Mouse (Mus musculus): Measurements from ENCODE around the gene Lrfn4. TPM values are rescaled to one million over a fixed set of nuclear protein-coding genes. Genes with fewer than 3 reads are reported as not detected.
"Not testable (repeated sequence)": the region's sequence is repeated elsewhere in the genome, so short reads cannot be mapped to it uniquely, and the experiment has no call there.

Lrfn4 gene
- polyA plus RNA-seq, 1 experiment: 1.7 TPM

DNA sequence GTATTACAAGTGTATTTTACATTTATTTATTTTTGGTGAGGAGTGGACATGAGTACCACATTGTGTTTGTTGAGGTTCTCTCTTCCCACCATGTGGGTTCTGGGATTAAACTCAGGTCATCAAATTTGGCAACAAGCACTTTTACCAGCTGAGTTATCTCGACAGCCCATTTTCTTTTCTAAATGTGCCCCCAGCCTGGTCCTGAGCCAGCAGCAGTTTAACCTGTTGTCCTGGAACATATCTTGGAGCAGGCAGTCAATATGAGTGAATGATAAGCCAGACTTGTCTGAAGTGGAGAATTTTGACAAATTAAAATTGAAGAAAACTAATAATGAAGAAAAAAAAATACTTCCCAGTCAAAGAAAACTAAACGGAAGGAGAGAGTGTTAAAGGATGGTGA, 19.4 kb downstream of the Lrfn4 start:
- Histone ChIP-seq H3K4me1 (ENCODE audit: control insufficient read depth, insufficient read depth, low read length) (peaks cover 2% of the 10 kb centered on the region; the same call in 1 of the 2 replicates), H3K4me3 (ENCODE audit: control insufficient read depth, low read depth, low read length) (no peak overlapping the region), H3K27me3 (ENCODE audit: control insufficient read depth, insufficient read depth, low read length) (no peaks in the 10 kb centered on the region), H3K36me3 (ENCODE audit: control insufficient read depth, insufficient read depth, low read length) (no peaks in the 10 kb centered on the region), H3K27ac (ENCODE audit: control insufficient read depth, insufficient read depth, low read depth, low read length) (no peak overlapping the region)
- TF ChIP-seq POLR2A (IDR thresholded peaks at IDR 0.05; ENCODE audit: control insufficient read depth, low read depth, low read length) (no peak), CTCF (IDR thresholded peaks at IDR 0.05; ENCODE audit: control insufficient read depth, insufficient read depth, insufficient replicate concordance, low read depth, low read length) (no peak)

DNA sequence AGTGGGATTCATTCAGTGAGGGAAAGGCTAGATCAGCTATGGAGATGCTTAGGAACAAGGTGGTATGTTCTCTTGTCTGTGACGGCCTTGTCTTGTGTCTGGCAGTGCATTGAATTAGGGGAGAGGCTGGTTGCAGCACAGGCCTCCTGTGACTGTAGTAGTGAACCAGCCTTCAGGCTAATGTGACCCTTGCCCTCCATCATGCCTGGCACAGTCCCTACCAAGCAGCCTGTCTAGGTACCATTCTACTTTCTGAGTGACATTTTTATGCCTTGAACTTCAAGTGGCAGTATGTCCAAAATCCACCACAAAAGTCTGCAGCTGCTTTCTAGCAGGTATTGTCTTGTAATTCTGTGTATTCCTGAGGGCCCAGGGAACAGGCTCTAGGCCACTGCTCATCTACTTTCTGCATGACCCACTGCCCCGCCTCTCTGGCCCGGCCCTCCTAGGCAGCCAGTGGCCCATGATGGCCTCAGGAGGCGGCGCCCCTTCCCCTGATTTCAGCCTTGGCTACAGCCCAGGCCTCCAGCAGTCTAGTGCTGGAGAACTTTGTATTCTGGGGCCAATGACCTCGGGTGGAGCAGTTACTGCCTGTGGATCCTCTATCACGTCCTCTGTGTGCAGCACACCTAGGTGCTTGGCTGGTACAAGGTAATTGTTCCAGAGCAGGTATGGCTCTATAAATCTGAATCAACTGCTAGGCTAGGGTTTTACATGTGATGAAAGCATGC, 21.5 kb downstream of the Lrfn4 start:
- Histone ChIP-seq H3K36me3 (ENCODE audit: control insufficient read depth, insufficient read depth, low read length) (no peaks in the 10 kb centered on the region), H3K27ac (ENCODE audit: control insufficient read depth, insufficient read depth, low read depth, low read length) (no peak overlapping the region), H3K27me3 (ENCODE audit: control insufficient read depth, insufficient read depth, low read length) (no peaks in the 10 kb centered on the region), H3K4me1 (ENCODE audit: control insufficient read depth, insufficient read depth, low read length) (peaks cover 2% of the 10 kb centered on the region; the same call in 1 of the 2 replicates), H3K4me3 (ENCODE audit: control insufficient read depth, low read depth, low read length) (no peak overlapping the region)
- TF ChIP-seq CTCF (IDR thresholded peaks at IDR 0.05; ENCODE audit: control insufficient read depth, insufficient read depth, insufficient replicate concordance, low read depth, low read length) (no peak), POLR2A (IDR thresholded peaks at IDR 0.05; ENCODE audit: control insufficient read depth, low read depth, low read length) (no peak)

DNA sequence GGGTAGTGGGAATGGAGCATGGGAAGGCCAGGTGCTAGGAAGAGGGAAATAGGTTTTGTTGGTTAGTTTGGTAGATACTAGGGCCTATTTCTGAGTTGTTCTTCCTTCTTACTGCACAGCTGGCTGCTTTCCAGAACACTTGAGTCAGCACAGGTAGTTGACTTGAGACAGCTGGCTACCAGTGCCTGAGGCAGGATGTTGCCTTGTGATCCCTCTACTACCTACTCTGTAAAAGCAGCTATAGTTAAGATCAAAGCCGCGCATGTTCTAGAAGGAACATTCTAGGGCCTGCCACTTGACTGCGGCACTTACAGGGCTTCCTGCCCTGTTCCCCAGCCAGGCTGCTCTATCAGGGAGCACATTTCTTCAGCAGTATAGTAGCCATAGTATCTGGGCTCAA, 25.4 kb downstream of the Lrfn4 start:
- H3K27me3 ChIP-seq (ENCODE audit: control insufficient read depth, insufficient read depth, low read length): no peaks in the 10 kb centered on the region
- no peak for TF ChIP-seq CTCF (IDR thresholded peaks at IDR 0.05; ENCODE audit: control insufficient read depth, insufficient read depth, insufficient replicate concordance, low read depth, low read length)
- no peak for TF ChIP-seq POLR2A (IDR thresholded peaks at IDR 0.05; ENCODE audit: control insufficient read depth, low read depth, low read length)
- H3K4me1 ChIP-seq (ENCODE audit: control insufficient read depth, insufficient read depth, low read length): peaks cover 2% of the 10 kb centered on the region; the same call in 1 of the 2 replicates
- H3K27ac ChIP-seq (ENCODE audit: control insufficient read depth, insufficient read depth, low read depth, low read length): no peak overlapping the region
- no peak overlapping the region for H3K4me3 ChIP-seq (ENCODE audit: control insufficient read depth, low read depth, low read length)
- H3K36me3 ChIP-seq (ENCODE audit: control insufficient read depth, insufficient read depth, low read length): no peaks in the 10 kb centered on the region

DNA sequence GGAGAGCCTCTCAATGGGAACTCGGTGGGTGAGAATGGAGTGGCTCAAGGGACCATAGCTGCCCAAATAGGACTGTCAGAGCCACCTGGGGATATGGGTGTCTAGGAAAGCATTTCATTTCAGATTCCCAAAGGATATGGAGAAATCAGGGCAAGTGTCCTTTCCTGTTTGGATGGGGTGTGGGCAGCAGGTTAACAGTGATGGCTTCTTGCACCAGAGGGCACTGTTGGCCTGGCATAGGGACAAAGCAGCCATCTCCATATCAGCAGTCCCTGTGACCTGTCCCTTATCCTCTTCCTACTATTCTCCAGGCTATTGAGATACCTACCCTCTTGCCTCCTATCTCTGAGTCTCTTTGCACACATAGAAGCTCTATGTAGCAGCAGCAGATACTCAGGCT, 26.4 kb downstream of the Lrfn4 start:
- TF ChIP-seq POLR2A (IDR thresholded peaks at IDR 0.05; ENCODE audit: control insufficient read depth, low read depth, low read length): no peak
- TF ChIP-seq CTCF (IDR thresholded peaks at IDR 0.05; ENCODE audit: control insufficient read depth, insufficient read depth, insufficient replicate concordance, low read depth, low read length): peak; percentile 30; the same call in 1 of the 2 replicates
- H3K27me3 ChIP-seq (ENCODE audit: control insufficient read depth, insufficient read depth, low read length): no peaks in the 10 kb centered on the region
- no peak overlapping the region for H3K4me3 ChIP-seq (ENCODE audit: control insufficient read depth, low read depth, low read length)
- H3K36me3 ChIP-seq (ENCODE audit: control insufficient read depth, insufficient read depth, low read length): no peaks in the 10 kb centered on the region
- no peak overlapping the region for H3K27ac ChIP-seq (ENCODE audit: control insufficient read depth, insufficient read depth, low read depth, low read length)
- H3K4me1 ChIP-seq (ENCODE audit: control insufficient read depth, insufficient read depth, low read length): peaks cover 1% of the 10 kb centered on the region; the same call in 1 of the 2 replicates

DNA sequence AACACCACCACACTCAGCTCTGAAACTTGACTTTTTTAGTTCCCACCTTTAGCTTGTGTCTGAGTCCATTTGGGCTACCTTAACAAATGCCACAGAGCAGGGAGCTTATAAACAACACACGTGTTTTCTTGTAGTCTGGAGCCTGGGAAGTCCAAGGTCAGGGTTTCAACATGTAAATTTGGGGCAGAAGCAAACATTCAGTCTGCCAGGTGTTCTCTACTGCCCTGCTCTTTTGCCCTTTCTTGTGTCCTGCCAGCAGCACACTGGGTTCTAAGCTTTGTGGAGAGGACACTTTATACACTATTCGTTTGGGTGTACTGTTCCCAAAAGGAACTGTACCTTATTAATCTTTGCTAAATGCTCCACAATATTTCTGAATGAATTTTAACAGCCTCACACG, 27.0 kb downstream of the Lrfn4 start:
- TF ChIP-seq POLR2A (IDR thresholded peaks at IDR 0.05; ENCODE audit: control insufficient read depth, low read depth, low read length) (no peak), CTCF (IDR thresholded peaks at IDR 0.05; ENCODE audit: control insufficient read depth, insufficient read depth, insufficient replicate concordance, low read depth, low read length) (no peak)
- Histone ChIP-seq H3K27ac (ENCODE audit: control insufficient read depth, insufficient read depth, low read depth, low read length) (no peak overlapping the region), H3K27me3 (ENCODE audit: control insufficient read depth, insufficient read depth, low read length) (no peaks in the 10 kb centered on the region), H3K4me1 (ENCODE audit: control insufficient read depth, insufficient read depth, low read length) (no peaks in the 10 kb centered on the region), H3K36me3 (ENCODE audit: control insufficient read depth, insufficient read depth, low read length) (no peaks in the 10 kb centered on the region), H3K4me3 (ENCODE audit: control insufficient read depth, low read depth, low read length) (no peak overlapping the region)

DNA sequence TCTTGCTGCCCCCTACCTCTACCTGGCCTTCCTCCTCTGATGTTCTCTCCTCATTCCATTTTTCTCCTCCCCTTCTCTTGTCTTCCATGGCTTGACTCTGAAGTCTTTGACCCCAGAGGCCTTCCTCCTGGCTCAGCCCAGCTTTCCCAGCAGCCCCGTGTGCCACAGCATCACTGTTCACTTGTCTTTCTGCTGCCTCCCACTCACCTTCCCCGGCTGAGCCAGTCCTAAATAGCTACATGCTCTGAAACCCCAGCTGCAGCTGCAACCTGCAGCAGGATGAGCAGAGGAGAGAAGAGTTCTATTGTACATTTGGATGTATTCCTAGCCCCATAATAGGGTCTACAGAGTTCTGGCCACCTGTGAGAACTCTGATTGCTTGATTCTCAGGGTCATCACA, 28.0 kb downstream of the Lrfn4 start:
- Histone ChIP-seq H3K27ac (ENCODE audit: control insufficient read depth, insufficient read depth, low read depth, low read length) (no peak overlapping the region), H3K27me3 (ENCODE audit: control insufficient read depth, insufficient read depth, low read length) (no peaks in the 10 kb centered on the region), H3K36me3 (ENCODE audit: control insufficient read depth, insufficient read depth, low read length) (no peaks in the 10 kb centered on the region), H3K4me1 (ENCODE audit: control insufficient read depth, insufficient read depth, low read length) (no peaks in the 10 kb centered on the region), H3K4me3 (ENCODE audit: control insufficient read depth, low read depth, low read length) (no peak overlapping the region)
- TF ChIP-seq CTCF (IDR thresholded peaks at IDR 0.05; ENCODE audit: control insufficient read depth, insufficient read depth, insufficient replicate concordance, low read depth, low read length): no peak
- TF ChIP-seq POLR2A (IDR thresholded peaks at IDR 0.05; ENCODE audit: control insufficient read depth, low read depth, low read length): no peak

DNA sequence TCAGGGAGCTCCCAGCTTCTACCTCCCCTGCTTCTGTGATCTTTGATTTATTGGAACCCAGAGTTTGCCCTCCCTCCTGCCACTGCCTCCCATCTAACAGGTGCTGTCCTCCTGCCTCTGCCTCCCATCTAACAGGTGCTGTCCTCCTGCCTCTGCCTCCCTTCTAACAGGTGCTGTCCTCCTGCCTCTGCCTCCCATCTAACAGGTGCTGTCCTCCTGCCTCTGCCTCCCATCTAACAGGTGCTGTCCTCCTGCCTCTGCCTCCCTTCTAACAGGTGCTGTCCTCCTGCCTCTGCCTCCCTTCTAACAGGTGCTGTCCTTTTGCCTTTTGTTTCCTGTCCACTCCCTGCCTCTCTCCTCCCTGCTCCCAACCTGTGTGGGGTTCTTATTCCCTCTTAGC, 28.7 kb downstream of the Lrfn4 start:
- not testable (repeated sequence) for H3K4me3 ChIP-seq (ENCODE audit: control insufficient read depth, low read depth, low read length); H3K36me3 ChIP-seq (ENCODE audit: control insufficient read depth, insufficient read depth, low read length); H3K4me1 ChIP-seq (ENCODE audit: control insufficient read depth, insufficient read depth, low read length); H3K27ac ChIP-seq (ENCODE audit: control insufficient read depth, insufficient read depth, low read depth, low read length); H3K27me3 ChIP-seq (ENCODE audit: control insufficient read depth, insufficient read depth, low read length)

DNA sequence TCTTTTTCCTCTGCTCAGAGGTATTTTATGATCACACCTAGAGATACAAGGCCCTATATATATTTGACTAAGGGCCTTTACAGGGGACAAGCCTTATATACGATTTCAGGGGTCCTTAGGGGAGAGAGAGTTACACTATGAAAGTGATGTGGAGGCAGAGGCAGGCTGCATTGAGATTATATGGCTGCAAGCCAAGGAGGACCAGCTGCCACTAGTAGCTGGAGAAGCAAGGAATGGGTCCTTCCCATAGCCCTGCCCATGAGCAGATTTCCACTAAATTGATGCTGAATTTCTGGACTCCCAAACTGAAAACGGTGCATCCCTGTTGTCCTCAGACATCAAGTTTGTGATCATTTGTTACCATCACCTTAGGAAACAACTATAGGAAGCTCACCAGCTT, 31.6 kb downstream of the Lrfn4 start:
- Histone ChIP-seq H3K4me1 (ENCODE audit: control insufficient read depth, insufficient read depth, low read length) (no peaks in the 10 kb centered on the region), H3K36me3 (ENCODE audit: control insufficient read depth, insufficient read depth, low read length) (no peaks in the 10 kb centered on the region), H3K4me3 (ENCODE audit: control insufficient read depth, low read depth, low read length) (no peak overlapping the region), H3K27me3 (ENCODE audit: control insufficient read depth, insufficient read depth, low read length) (no peaks in the 10 kb centered on the region), H3K27ac (ENCODE audit: control insufficient read depth, insufficient read depth, low read depth, low read length) (no peak overlapping the region)
- no peak for TF ChIP-seq POLR2A (IDR thresholded peaks at IDR 0.05; ENCODE audit: control insufficient read depth, low read depth, low read length)
- TF ChIP-seq CTCF (IDR thresholded peaks at IDR 0.05; ENCODE audit: control insufficient read depth, insufficient read depth, insufficient replicate concordance, low read depth, low read length): no peak

All from testis, adult 2 months (tissue).